8 mouse cellular contexts compared by ENCODE assay signal in genomic region chr2:144458355-144458754, GRCm38 (mm10).
DNase-seq lines count a peak whose midpoint lies in the region; ATAC-seq lines count a peak whose summit lies in the region.

No protein-coding gene starts in this region.

- no peak for ATAC-seq in liver, embryonic 11.5 days (replicated peaks; ENCODE audit: low FRiP score)
- ATAC-seq in forebrain, embryonic 14.5 days, result no peak
- ATAC-seq in neural tube, embryonic 12.5 days (ENCODE audit: low FRiP score, low read depth), result no peak
- no peak for ATAC-seq in monocyte, adult 5-6 weeks (replicated peaks; ENCODE audit: insufficient number of reproducible peaks, low FRiP score, low TSS enrichment, poor library complexity, severe bottlenecking)

- no peak overlapping the region for H3K9ac ChIP-seq in liver, embryonic 11.5 days (ENCODE audit: low read depth, low read length)
- peak overlapping the region; percentile 65 for H3K9ac ChIP-seq in forebrain, embryonic 14.5 days (ENCODE audit: low read length)
- H3K9ac ChIP-seq in neural tube, embryonic 12.5 days, result no peak overlapping the region

- 0 out of 2 replicates have a peak, but pooled peaks cover 2% of the 10 kb centered on the region for H3K27me3 ChIP-seq in liver, embryonic 11.5 days (replicated peaks; ENCODE audit: control insufficient read depth, insufficient read depth, low read length)
- H3K27me3 ChIP-seq in forebrain, embryonic 14.5 days (replicated peaks; ENCODE audit: control insufficient read depth, insufficient read depth, low read length), result peaks cover 6% of the 10 kb centered on the region; the same call in 1 of the 2 replicates
- H3K27me3 ChIP-seq in limb, embryonic 10.5 days (ENCODE audit: low read depth, poor library complexity, severe bottlenecking), result no peaks in the 10 kb centered on the region
- H3K27me3 ChIP-seq in neural tube, embryonic 12.5 days (replicated peaks), result peaks cover 3% of the 10 kb centered on the region; the same call in 1 of the 2 replicates

- H3K36me3 ChIP-seq in liver, embryonic 11.5 days (ENCODE audit: control insufficient read depth, insufficient read depth, low read length), result no peaks in the 10 kb centered on the region
- no peaks in the 10 kb centered on the region for H3K36me3 ChIP-seq in forebrain, embryonic 14.5 days (ENCODE audit: control insufficient read depth, insufficient read depth, low read length)
- no peaks in the 10 kb centered on the region for H3K36me3 ChIP-seq in limb, embryonic 10.5 days
- H3K36me3 ChIP-seq in neural tube, embryonic 12.5 days, result no peaks in the 10 kb centered on the region

- WGBS in liver, embryonic 11.5 days, result 73% methylated on average over 6 of the region's 6 CpGs
- WGBS in forebrain, embryonic 14.5 days, result 74% methylated on average over 6 of the region's 6 CpGs
- 68% methylated on average over 6 of the region's 6 CpGs for WGBS in limb, embryonic 10.5 days
- WGBS in neural tube, embryonic 12.5 days, result 69% methylated on average over 6 of the region's 6 CpGs

- H3K4me2 ChIP-seq in liver, embryonic 11.5 days, result peak overlapping the region; percentile 68
- H3K4me2 ChIP-seq in forebrain, embryonic 14.5 days (ENCODE audit: low read length), result peak overlapping the region; percentile 59
- peak overlapping the region; percentile 68 for H3K4me2 ChIP-seq in neural tube, embryonic 12.5 days (replicated peaks)

- H3K9me3 ChIP-seq in liver, embryonic 11.5 days (ENCODE audit: control insufficient read depth, low read length), result no peaks in the 10 kb centered on the region
- no peaks in the 10 kb centered on the region for H3K9me3 ChIP-seq in forebrain, embryonic 14.5 days (replicated peaks; ENCODE audit: control insufficient read depth, low read length)
- H3K9me3 ChIP-seq in limb, embryonic 10.5 days (replicated peaks), result no peaks in the 10 kb centered on the region
- H3K9me3 ChIP-seq in neural tube, embryonic 12.5 days, result no peaks in the 10 kb centered on the region

- peak overlapping the region; percentile 61 for H3K4me3 ChIP-seq in liver, embryonic 11.5 days (ENCODE audit: low read depth, low read length)
- peak overlapping the region; percentile 43; the same call in 1 of the 2 replicates for H3K4me3 ChIP-seq in forebrain, embryonic 14.5 days (ENCODE audit: low read depth, low read length)
- H3K4me3 ChIP-seq in limb, embryonic 10.5 days, result peak overlapping the region; percentile 67
- H3K4me3 ChIP-seq in neural tube, embryonic 12.5 days, result no peak overlapping the region

- DNase-seq in liver, embryonic 11.5 days (ENCODE audit: low spot score), result no peak
- DNase-seq in liver, result no peak
- no peak for DNase-seq in forebrain, embryonic 14.5 days (ENCODE audit: low spot score)
- DNase-seq in limb, embryonic 10.5 days (ENCODE audit: low spot score), result no peak
- DNase-seq in adrenal gland, adult 8-10 months, result no peak
- no peak for DNase-seq in layer of hippocampus, adult 8-10 months (ENCODE audit: low spot score in 2 of 2)

- no peak overlapping the region for H3K27ac ChIP-seq in liver, embryonic 11.5 days (ENCODE audit: low read depth, low read length)
- no peak overlapping the region for H3K27ac ChIP-seq in forebrain, embryonic 14.5 days (ENCODE audit: low read depth, low read length)
- peak overlapping the region; percentile 91; the same call in 1 of the 2 replicates for H3K27ac ChIP-seq in limb, embryonic 10.5 days
- no peak overlapping the region for H3K27ac ChIP-seq in neural tube, embryonic 12.5 days

- H3K4me1 ChIP-seq in liver, embryonic 11.5 days (replicated peaks; ENCODE audit: control insufficient read depth, insufficient read depth, low read length), result no peaks in the 10 kb centered on the region
- no peaks in the 10 kb centered on the region for H3K4me1 ChIP-seq in forebrain, embryonic 14.5 days (ENCODE audit: control insufficient read depth, insufficient read depth, low read length)
- peaks cover 9% of the 10 kb centered on the region; the same call in 1 of the 2 replicates for H3K4me1 ChIP-seq in limb, embryonic 10.5 days
- H3K4me1 ChIP-seq in neural tube, embryonic 12.5 days, result no peaks in the 10 kb centered on the region; the same call in none of the 2 replicates
